Mouse (Mus musculus) left cerebral cortex, postnatal 4 days (tissue): ENCODE data around the gene Mxra7. TPM values are rescaled to one million over a fixed set of nuclear protein-coding genes. Genes with fewer than 3 reads are reported as not detected.

Experiments used
- DNase-seq: peaks from one replicate; pipeline ENCODE4 v3.0.0-alpha.2; 2022
- intact Hi-C: fragments of 180-260 bp; cut with DNase I; formaldehyde crosslinking; loops from one replicate; pipeline ENCODE4 v1.15.1; 2025
- total RNA-seq, 2 experiments: library from RNA; stranded (reverse); gene quantifications; 2 replicates each; pipeline ENCODE4 v1.2.3; 2021

Mxra7 gene
- total RNA-seq, 2 experiments from 2014 or later: 17.5 to 17.9 TPM

- no peak for DNase-seq
- intact Hi-C loops: no loop called here
These were observed 7.8 kb downstream of the Mxra7 start for GRCm38 (mm10) chr11:116819932-116820593.

- DNase-seq: no peak
- intact Hi-C loops: no loop called here
These were observed 9.1 kb downstream of the Mxra7 start for GRCm38 (mm10) chr11:116818722-116819121.

DNA sequence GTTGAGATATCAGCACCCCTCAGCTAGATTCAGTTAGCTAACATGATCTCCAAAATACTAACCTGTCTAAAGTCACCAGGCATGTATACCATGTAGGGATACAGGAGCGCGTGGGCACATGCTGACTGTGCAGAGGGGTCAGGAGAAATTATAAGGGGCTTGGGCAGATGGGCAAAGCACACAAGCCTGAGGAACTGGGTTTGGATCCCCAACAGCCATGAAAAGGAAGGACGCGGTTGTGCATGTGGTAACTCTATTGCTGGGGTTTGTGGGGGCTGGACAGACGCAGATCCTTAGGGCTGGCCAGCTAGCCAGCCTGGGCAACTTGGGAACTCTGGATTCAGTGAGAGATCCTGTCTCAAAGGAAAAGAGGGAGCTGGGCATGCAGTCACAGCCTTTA lies 10.3 kb downstream of the Mxra7 start:
- no peak for DNase-seq
- intact Hi-C loops: no loop called here

DNA sequence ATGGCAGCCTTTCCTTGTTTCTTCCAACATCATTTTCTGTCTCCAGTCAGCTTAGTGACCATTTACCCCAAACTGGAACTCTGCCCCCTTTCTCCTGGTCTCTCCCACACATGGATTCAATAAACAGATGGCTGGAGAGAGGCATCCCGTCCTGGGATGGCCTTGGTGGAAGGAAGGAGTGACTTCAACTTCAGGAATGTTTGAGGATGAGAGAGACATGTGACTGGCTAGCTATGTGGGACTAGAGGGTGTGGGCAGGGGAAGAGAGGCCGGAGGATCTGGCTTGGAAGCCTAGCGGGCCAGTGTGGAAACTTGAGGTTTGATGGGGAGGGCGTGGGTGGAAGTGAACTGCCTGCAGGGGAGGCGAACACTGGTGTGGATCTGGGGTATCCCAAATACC lies 11.1 kb downstream of the Mxra7 start:
- intact Hi-C loops: no loop called here
- DNase-seq: no peak

- no peak for DNase-seq
- intact Hi-C loops: no loop called here
These were observed 12.9 kb downstream of the Mxra7 start for GRCm38 (mm10) chr11:116814884-116815415.

GRCm38 (mm10) chr11:116814076-116814883 lies 13.6 kb downstream of the Mxra7 start:
- intact Hi-C loops: no loop called here
- peak; percentile 96 for DNase-seq

GRCm38 (mm10) chr11:116813610-116814009 lies 14.2 kb downstream of the Mxra7 start:
- no peak for DNase-seq
- intact Hi-C loops: no loop called here

DNA sequence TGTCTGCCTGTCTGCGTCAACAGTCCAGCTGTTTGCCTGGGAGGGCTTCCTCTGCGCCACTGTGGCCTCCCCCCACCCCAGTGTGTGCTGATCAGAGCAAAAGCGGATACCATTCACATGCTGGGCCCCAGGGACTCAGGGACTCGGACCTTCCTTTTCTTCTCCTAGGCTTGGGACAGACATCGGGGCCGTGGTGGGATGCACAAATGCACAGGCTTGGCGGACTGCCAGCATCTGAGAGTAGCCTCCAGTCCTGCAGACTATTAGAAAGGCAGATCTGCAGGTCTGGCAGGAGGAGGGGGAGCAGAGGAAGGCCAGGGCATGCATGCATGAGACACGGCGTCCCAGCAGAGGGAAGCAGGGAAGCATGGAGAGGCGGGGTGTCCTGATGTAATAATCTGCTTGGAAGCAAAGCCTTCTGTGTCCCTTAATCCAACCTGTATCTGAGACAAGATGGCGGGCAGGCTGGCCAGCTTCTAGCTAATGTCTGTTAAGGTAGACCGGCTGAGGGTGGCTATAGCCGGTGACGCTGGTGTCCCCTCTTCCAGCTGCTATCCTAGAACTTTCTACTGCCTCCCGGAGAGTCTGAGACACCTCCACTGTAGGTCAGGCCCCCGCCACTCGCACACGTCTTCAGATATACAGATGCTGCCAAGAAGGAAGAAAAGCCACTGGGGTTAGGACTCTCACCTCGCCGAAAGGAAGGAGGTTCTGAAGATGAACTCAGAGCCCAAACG lies 14.9 kb downstream of the Mxra7 start:
- DNase-seq: peak; percentile 86
- intact Hi-C loops: no loop called here

GRCm38 (mm10) chr11:116810983-116811901 lies 16.6 kb downstream of the Mxra7 start:
- intact Hi-C loops: no loop called here
- peak; percentile 95 for DNase-seq

GRCm38 (mm10) chr11:116810528-116810927 lies 17.3 kb downstream of the Mxra7 start:
- intact Hi-C loops: no loop called here
- DNase-seq: no peak

- no peak for DNase-seq
- intact Hi-C loops: loop anchor here (2.0 kb wide), 1 partner anchor 167 kb away; no protein-coding TSS in a partner anchor
These were observed 18.3 kb downstream of the Mxra7 start for GRCm38 (mm10) chr11:116809520-116809919.

DNA sequence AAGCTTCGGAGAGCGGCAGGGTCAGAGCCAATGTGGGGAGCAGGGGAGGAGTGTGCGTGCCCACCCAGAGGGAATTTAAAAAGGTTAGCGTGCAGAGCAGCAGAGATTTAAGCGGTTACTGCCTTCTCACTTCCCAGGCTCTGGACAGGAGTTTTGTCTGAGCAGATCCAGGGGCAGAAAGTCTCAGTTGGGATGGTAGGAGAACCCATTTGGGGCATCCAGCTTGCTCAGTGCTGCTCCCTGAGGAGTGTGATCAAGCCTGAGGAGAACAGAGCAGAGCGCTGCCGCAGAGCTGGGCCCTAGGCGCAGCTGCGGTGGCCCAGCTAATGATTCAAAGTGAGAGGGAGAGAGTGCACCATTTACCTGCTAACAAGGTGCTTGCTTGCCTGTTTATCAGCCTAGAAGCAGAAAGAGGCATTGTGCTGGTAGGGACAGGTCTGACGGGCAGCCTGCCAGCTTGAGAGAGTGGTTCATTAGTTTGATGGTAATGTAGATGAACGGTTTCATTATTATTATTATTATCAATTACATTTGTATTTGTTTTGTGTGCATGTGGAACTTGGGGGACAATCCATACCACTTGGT lies 18.9 kb downstream of the Mxra7 start:
- DNase-seq: no peak
- intact Hi-C loops: loop anchor here (2.0 kb wide), 1 partner anchor 166 kb away; no protein-coding TSS in a partner anchor

- DNase-seq: peak; percentile 92
- intact Hi-C loops: loop anchor here (2.0 kb wide), 1 partner anchor 165 kb away; no protein-coding TSS in a partner anchor
These were observed 19.8 kb downstream of the Mxra7 start for GRCm38 (mm10) chr11:116807938-116808606.

GRCm38 (mm10) chr11:116807526-116807925 lies 20.3 kb downstream of the Mxra7 start:
- DNase-seq: no peak
- intact Hi-C loops: no loop called here

GRCm38 (mm10) chr11:116807116-116807515 lies 20.7 kb downstream of the Mxra7 start:
- intact Hi-C loops: no loop called here
- DNase-seq: no peak

- intact Hi-C loops: no loop called here
These were observed 21.4 kb downstream of the Mxra7 start for GRCm38 (mm10) chr11:116806136-116807071.

GRCm38 (mm10) chr11:116802709-116803108 lies 25.1 kb downstream of the Mxra7 start:
- intact Hi-C loops: no loop called here
- DNase-seq: no peak

More at GRCm38 (mm10) chr11:116806136-116807071, 21.4 kb downstream of the Mxra7 start:
- DNase-seq: no peak

DNA sequence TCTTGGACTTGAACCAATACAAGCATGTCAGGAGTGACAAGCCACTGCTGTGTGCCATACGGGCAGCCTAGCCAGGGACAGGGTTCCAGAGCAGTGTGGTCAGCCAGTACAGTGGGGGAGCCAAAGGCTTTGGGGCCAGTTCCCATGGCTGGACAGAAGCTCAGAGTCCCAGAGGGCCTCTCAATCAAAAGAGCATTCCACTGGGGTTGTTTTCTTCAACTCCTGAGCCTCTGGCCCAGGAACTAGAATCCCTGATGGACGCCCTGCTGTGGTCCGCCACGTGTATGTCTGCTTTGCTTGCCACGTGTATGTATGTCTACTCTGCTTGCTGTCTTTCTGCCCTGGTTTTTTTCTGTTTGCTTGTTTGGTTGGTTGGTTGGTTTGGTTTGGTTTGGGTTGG lies 26.7 kb downstream of the Mxra7 start:
- DNase-seq: no peak
- intact Hi-C loops: no loop called here
